Mouse (Mus musculus): ENCODE results near the gene Trp53.
"Not testable (repeated sequence)": the region's sequence is repeated elsewhere in the genome, so short reads cannot be mapped to it uniquely, and the experiment has no call there.

The Trp53 gene

GRCm38 (mm10) chr11:69594853-69595252 lies 14.7 kb downstream of the Trp53 start:
- DNase-seq (ENCODE audit: low spot score in 2 of 2): no peak

- no peak for DNase-seq (ENCODE audit: low spot score in 2 of 2)
These were observed 19.3 kb downstream of the Trp53 start for GRCm38 (mm10) chr11:69599436-69599835.

GRCm38 (mm10) chr11:69600098-69600497 lies 19.9 kb downstream of the Trp53 start:
- DNase-seq (ENCODE audit: low spot score in 2 of 2): peak; percentile 51 to 78

GRCm38 (mm10) chr11:69601768-69602167 lies 21.6 kb downstream of the Trp53 start:
- no peak for DNase-seq (ENCODE audit: low spot score in 2 of 2)

GRCm38 (mm10) chr11:69603516-69603915 lies 23.4 kb downstream of the Trp53 start:
- no peak for DNase-seq (ENCODE audit: low spot score in 2 of 2)

GRCm38 (mm10) chr11:69604347-69604746 lies 24.2 kb downstream of the Trp53 start:
- DNase-seq (ENCODE audit: low spot score in 2 of 2): no peak

- DNase-seq (ENCODE audit: low spot score in 2 of 2): no peak
These were observed 24.9 kb downstream of the Trp53 start for GRCm38 (mm10) chr11:69604795-69605664.

GRCm38 (mm10) chr11:69605726-69606490 lies 25.7 kb downstream of the Trp53 start, which contains the start of gene Atp1b2:
Atp1b2 (minus strand) TSS chr11:69605942.
- DNase-seq (ENCODE audit: low spot score in 2 of 2): peak; percentile 74 to 77

- no peak for DNase-seq (ENCODE audit: low spot score in 2 of 2)
These were observed 26.3 kb downstream of the Trp53 start for GRCm38 (mm10) chr11:69606491-69606795.

GRCm38 (mm10) chr11:69606832-69607231 lies 26.7 kb downstream of the Trp53 start:
- DNase-seq (ENCODE audit: low spot score in 2 of 2): no peak

GRCm38 (mm10) chr11:69608525-69608924 lies 28.4 kb downstream of the Trp53 start:
- no peak for DNase-seq (ENCODE audit: low spot score in 2 of 2)

- no peak for DNase-seq (ENCODE audit: low spot score in 2 of 2)
These were observed 29.3 kb downstream of the Trp53 start for GRCm38 (mm10) chr11:69609416-69609815.

- DNase-seq (ENCODE audit: low spot score in 2 of 2): no peak
These were observed 30.7 kb downstream of the Trp53 start for GRCm38 (mm10) chr11:69610899-69611298.

GRCm38 (mm10) chr11:69613553-69614256 lies 33.5 kb downstream of the Trp53 start:
- DNase-seq (ENCODE audit: low spot score in 2 of 2): peak; percentile 76 to 78

- not testable (repeated sequence) for DNase-seq (ENCODE audit: low spot score in 2 of 2)
These were observed 34.1 kb downstream of the Trp53 start for GRCm38 (mm10) chr11:69614257-69614588.

GRCm38 (mm10) chr11:69616781-69617180 lies 36.6 kb downstream of the Trp53 start:
- no peak for DNase-seq (ENCODE audit: low spot score in 2 of 2)

GRCm38 (mm10) chr11:69617805-69618204 lies 37.6 kb downstream of the Trp53 start, which contains the start of gene Shbg:
Shbg (minus strand) TSS chr11:69617905.
- no peak for DNase-seq (ENCODE audit: low spot score in 2 of 2)

- no peak for DNase-seq (ENCODE audit: low spot score in 2 of 2)
These were observed 40.4 kb downstream of the Trp53 start for GRCm38 (mm10) chr11:69620394-69621081.

GRCm38 (mm10) chr11:69621571-69622268 lies 41.6 kb downstream of the Trp53 start, which contains the start of gene Sat2:
Sat2 (plus strand) TSS chr11:69622024.
- peak; percentile 37 to 42 for DNase-seq (ENCODE audit: low spot score in 2 of 2)

- DNase-seq (ENCODE audit: low spot score in 2 of 2): no peak
These were observed 42.2 kb downstream of the Trp53 start for GRCm38 (mm10) chr11:69622406-69622805.

GRCm38 (mm10) chr11:69623006-69623405 lies 42.8 kb downstream of the Trp53 start:
- no peak for DNase-seq (ENCODE audit: low spot score in 2 of 2)

Measured in frontal cortex, postnatal 36 days (tissue).